Mouse (Mus musculus) adipocyte (in vitro differentiated cells): ENCODE data around the gene Gm38392.

Experiments used
- DNase-seq: peaks from one replicate; pipeline ENCODE4 v3.0.0-alpha.2; 2016; ENCODE audit warnings: low spot score

Gm38392 gene

DNA sequence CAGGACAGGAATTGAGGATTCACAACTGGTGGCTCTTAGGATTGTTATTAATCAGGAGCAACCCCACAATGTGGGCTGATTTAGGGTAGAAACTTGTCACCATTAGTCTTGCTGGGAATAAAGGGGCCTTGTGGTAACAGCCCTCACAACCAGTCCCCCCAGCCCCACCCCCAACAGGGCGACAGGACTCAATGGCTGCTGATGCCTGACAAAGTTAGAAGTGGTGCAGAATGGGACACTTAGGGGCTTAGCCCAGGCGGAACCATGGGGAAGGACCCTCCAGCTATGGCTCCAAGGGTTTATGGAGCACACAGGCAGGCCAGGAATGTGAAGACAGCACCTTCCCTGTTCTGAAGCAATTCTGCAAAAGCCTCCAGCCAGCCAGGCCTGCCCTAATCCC is 51.4 kb downstream of the Gm38392 start:
- no peak for DNase-seq

DNA sequence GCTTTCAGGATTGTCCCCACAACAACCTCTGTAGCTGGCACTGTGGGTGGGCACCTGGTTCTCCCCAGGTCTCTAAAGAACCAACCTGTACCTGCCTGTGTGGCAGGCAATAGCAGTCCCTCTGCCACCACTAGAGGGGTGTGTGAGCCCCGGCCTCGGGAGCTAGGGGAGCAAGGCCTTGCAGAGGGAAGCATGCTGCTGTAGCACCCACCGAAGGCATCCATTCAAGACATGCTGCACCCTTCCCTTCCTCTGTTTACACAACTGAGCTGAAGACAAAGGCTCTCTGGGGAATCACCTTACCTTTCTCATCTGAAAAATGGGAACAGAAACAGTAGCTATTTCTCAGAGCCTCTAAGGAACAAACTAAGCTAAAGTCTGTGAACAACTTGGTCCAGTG is 51.8 kb downstream of the Gm38392 start:
- no peak for DNase-seq

DNA sequence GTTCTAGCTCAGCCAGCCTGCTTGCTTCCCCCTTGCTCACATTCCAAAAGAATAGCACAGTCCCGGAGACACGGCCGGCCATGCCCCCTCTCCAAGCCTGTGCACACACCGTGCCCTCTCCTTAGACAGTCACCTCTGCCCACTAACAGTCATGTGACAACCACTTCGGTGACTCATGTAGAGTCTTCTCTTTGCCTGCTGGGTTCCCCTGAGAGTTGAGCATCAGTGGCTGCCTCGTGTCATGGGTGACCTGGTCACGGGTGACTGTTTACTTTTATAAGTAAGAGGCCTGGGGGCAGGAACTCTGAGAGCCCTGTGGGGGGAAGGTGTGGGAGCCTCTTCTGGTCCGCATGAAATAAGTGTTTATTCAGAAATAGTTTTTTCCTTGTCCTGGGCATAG is 53.0 kb downstream of the Gm38392 start:
- peak; percentile 53 for DNase-seq

DNA sequence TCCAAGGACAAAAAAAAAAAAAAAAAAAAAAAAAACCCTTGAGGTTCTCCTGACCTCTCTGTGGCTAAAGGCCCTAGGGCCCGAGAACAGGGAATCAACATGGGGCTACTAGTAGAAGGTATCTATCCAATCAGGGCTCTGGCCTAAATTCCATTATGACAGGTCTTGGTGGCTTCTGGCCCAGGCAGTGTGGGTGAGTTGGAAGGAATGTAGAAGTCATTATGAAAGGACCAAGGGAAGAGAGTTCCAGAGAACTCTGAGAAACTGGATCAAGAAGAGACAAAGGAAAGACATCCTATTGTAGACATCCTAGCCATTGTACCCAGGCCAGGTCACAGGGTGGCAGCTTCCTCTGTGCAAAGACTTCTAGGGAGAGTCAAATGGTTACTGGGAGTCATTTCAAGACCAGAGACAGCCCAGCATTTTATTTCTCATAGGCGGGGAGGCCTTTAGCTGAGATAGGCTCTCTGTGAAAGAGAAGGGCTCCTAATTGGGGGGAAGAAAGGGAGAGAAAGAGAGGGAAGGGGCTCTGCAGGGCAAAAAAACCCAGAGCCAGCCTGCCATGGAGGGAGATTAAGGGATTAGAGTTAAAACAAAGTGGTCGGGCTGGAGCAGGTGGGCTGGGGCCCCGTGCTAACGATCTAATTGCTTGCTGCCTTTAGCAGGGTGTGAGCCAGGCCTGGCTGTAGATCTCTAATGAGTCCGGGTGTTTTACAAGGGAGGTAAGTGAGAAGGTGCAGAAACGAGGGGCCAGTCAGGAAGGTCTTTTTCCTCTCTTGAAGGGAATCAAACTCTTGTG is 54.0 kb downstream of the Gm38392 start:
- DNase-seq = peak; percentile 40

DNA sequence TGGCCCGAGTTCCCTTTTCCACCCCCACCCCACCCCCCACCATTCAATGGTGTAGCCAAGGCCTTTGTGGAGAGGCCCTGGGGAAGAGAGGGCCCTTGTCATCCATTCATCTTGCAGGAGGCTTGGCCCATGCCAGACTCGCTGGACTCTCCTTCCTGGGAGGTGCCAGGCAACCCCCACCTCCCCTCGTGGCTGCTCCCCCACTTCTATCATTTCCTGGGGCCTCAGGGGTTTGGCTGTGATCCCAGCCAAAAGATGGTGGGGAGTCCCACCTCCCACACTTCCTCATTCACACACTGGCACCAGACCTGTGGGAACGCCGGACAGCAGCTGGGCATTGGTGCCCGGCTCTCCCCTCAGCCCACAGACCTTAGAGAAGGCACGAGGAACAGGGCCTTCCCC is 54.7 kb downstream of the Gm38392 start:
- DNase-seq = no peak

DNA sequence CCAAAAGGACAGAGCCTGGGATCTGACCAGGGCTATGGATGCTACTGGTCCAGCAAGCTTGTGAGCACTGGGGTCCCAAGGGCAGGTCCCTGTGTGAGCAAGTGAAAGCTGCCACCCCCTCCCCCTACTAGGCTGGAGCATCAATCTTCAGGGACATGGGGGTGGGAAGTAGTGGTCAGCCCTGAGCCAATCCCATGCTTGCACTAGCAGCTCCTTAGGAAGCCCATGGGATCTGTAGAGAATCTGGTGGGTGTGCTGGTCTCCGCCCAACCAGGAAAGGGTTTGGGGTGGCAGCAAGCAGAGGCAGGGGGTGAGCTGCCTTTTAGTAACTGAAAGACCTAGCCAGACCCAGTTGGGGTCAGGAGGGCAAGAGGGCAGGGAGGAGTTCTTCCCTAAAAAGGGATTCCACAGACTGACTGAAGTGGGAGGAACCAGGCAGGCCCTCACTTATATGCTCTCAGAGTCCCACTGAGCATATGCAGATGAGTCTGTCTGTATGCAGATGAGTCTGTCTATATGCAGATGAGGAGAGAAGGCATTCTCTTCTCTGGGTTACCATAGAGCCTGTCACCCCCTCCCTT is 55.9 kb downstream of the Gm38392 start:
- no peak for DNase-seq

DNA sequence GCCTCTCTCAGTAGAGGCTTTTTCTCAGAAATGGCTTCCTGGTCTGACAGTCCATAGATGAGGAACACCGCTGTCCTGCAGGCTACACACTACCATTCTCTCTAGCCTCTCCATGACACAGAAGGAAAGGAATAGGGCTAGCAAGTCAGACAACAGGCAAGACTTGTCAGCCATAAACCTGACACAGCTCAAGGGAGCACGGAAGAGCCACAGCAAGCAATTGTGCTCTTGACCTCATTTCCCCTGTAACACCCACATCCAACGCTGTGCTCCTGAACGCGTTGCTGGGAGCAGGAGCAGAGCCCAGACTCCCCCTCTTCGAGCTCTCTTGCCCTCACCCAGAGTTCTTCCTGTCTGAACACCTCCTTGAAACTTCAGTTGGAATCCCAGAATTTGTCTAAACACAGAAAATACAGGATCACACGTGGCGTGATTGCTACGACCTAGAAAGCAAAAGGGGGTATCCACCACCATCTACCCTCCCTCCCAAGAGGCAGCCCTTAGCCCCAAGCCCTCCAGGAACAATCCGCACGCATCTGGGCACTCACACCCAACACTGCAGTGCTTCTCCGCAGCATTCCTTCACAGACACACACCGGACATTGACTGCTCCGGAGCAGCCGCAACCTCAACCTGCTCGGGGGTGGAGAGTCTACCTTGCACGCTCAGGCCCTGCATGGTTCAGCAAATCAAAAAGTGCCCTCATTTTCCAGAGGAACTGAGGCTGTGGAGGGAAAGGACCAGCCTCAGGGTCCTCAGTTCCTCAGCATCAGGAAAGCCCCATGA is 56.6 kb downstream of the Gm38392 start:
- no peak for DNase-seq

DNA sequence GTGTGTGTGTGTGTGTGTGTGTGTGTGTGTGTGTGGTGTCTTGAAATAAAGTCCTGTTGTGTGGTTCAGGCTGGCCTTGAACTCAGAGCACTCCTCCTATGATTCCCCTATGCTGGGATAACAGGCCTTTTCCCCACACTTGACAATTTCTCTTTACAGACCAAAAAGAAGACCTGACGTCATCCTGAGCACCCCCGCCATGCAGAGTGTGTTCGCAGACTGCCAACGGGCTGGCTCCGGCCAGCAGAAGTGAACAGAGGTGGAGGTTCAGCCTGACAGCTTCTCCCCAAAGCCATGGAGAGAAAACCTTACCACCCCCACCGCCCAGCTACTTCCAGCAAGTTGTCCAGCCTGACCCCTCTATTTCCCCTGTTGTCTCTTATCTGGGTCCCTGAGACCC is 57.5 kb downstream of the Gm38392 start:
- no peak for DNase-seq

DNA sequence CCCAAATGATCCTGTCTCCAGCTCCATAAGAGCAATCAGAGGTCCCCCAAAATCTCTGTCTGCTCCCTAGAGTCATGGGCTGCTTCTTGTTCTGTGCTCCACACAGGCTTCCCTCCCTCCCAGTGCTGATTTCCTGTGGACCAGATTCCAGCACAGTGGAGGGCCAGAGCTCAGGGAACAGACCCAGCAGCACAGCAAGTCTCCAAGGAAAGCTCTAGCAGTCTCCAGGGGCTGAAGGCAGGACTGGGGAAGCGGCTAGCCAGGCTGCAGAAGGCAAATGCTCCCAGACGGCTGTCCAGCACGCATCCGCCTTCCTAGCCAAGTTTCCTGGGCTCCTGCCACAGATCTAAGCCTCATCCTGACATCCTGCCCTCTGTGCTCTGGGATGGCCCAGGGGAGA is 58.1 kb downstream of the Gm38392 start:
- no peak for DNase-seq

DNA sequence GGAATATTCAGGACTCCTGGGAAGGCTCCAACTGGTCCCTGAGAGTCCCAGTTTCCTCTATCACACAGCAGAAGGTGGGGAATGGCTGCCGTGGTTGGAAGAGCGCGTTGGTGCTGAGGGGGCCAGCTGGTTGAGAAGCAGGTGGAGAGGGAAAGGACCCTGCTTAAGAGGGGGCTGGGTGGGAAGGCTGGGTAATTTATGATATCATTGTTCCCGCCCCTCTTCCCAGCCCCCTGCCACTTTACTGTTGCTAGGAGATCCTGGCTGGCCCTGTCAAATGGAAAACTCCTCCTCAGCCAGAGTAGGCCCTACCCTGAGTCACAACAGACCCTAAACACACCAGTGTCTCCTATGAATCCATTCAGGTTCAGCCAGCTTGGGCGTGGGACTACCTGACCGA is 59.0 kb downstream of the Gm38392 start:
- no peak for DNase-seq

DNA sequence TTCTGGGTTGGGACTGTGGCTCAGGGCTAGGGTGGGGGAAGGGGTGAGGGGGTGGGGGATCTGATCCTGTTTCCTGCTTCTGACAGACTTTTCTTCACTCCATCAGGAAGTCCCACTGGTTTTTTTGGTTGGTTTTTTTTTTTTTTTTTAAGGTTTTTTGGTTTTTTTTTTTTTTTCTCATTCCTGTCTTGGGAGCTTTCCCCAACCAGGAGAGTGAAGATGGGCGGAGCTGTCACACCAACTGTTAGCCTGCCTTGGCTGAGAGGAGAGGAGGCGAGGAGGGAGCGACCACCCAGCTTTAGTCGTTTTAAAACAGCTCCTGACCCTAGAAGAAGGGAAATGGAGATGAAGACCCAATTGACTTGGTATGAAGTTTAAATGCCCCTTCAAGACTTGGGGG is 59.8 kb downstream of the Gm38392 start:
- no peak for DNase-seq

DNA sequence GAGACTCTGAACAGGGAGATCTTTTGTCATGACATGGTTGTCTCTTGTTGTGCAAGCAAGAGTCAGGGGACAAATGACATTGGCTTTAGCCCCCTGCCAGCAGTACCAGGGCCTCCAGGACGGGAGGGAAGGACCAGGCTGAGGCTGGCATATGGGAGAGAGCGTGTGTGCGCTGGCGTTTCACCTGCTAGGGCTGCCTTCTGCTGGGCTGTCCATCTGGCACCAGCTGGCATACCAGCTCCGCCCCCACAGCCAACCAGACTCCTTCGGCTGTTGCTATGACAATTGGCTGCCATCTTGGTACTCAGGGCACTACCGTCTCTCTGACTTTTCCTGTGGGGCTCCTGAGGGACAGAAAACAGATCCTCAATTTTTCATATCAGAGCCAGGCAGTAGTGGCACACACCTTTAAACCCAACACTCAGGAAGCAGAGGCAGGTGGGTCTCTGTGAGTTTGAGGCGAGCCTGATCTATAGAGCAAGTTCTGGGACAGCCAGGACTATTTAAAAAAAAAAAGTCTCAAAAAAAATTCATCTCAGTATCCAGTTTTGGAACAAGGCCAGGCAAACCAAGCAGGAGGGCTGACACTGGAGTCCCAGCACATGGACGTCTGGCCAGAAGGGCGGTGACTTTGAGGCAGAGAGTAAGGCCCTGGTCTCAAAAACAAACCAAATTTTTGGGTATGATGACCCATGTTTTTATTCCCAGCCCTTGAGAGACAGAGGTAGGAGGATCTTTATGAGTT is 60.7 kb downstream of the Gm38392 start:
- DNase-seq = no peak

DNA sequence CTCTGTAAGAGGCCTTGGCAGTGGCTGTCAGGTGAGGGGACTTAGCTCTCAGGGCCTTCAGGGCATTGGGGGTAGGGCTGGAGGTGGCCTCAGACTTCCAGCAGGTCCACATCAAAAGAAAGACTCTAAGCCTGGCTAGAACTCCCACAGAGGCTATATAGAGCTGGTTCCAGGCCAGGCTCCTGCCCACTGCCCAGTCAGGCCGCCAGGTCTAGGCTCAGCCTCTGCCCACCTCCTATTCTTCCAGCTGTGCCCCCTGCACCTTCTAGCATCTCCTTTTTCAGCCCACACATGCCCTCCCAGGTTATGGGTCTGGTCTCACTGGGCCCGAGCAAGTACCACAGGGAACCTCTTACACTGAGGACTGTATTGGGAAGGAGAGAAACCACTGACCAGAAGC is 62.1 kb downstream of the Gm38392 start:
- DNase-seq = no peak

DNA sequence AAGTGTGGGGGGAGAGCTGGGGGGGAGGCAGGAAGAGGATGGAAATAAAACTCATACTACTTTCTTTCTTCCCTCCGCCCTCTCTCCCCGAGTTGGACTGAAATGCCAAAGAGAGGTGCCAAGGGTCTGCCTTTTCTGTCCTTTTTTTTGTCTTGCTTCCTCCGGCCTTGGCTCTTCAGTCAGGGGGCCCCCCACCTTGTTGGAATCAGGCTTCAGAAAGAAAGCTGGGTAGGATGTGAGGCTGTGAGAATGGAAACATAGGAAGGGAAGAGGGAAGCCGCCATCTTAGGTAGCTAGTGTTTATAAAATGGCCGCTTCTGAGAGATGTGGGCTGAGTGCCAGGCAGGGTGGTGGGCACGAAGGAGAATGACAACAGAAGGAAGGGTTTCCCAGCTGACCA is 64.6 kb downstream of the Gm38392 start:
- no peak for DNase-seq

DNA sequence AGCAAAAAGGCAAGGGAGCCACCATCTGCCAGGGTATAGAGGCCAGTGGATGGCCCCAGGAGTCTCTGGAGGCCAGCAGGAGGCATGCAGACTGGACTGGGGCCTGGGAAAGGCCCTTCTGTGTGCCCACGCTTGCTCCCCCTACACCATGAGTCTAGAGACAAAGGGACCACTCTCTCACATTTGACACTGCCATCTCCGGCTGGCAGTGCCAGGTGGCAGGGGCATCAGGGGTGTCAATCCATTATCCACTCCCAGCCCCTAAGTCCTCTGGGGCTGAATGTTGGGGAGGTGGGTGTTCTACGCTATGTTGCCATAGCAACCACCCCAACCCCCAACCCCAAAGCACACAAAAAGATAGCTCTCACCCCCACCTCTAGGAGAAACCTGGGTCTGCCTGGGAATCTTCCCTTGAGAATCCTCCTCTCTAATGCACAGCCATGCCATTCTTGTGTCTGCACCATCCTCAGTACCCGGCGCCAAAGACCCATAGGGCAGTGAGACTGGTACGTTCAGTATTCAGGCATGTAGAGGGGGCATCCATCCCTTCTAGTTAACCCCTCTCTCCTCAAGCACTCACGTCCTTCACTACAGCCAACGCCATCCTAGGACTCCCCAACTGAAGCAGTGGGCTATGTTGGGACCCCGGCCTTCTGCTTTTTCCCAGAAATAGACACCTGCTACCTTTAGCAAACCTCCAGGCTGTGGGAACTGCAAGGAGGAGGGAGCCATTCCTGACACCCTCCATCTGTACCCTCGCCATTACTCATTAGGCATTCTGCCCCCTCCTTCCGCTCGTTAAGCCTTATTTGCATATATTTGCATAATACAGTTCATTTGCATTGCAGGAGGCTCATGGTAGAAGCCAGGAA is 65.3 kb downstream of the Gm38392 start:
- no peak for DNase-seq

DNA sequence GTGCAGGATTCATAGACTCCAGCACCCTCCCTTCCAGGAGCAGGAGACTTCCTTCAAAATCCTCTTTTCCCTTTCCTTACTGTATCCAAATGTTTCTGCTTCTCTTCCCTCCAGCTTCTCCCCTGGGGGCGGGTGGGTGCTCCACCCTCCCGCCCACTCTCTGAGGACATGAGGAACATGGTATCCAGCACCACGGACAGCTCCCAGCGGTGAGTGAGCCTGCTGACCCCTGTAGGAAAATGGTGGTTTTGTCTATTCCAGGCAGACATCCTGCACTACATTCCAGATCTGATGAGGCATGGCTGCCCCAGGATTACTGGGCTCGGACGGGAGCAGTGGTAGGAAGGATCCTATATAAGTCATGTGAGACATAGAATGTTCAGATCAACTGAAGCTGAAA is 66.2 kb downstream of the Gm38392 start:
- DNase-seq = peak; percentile 86

DNA sequence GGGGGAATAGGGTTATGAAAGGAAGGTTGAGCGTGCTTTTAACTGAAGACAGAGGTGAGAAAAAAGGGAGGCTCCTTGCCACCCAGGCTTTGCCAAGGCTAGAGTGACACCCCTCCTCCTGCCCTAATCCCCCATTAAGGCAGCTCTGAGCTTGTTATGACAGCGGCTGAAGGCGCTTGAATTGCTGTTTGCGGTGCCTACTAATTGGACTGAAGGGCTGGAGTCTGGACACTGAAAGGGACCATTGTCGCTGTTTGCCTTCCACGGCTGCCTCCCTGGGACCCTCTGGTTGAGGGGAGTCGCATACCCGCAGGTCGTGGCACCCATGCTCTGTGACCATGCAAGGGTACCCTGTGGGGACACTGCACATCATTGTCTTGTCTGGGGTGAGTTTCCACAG is 67.1 kb downstream of the Gm38392 start:
- DNase-seq = no peak

DNA sequence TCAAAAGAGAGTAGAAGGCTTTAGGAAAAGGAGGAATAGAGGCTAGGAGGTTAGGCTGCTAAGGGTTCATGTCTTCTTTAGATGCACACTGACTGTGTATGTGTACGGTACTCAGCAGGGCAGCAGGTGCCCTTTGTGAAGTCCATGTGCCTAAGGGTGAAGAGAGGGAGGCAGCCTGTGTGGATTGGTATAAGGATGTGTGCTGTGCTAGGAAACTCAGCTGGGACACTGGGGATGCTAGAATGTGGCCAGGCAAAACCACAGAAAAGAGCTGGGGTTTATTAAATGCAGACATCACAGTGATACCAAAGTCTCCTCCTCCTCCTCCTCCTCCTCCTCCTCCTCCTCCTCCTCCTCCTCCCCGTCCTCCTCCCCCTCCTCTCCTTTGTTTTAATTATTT is 69.3 kb downstream of the Gm38392 start:
- no peak for DNase-seq

DNA sequence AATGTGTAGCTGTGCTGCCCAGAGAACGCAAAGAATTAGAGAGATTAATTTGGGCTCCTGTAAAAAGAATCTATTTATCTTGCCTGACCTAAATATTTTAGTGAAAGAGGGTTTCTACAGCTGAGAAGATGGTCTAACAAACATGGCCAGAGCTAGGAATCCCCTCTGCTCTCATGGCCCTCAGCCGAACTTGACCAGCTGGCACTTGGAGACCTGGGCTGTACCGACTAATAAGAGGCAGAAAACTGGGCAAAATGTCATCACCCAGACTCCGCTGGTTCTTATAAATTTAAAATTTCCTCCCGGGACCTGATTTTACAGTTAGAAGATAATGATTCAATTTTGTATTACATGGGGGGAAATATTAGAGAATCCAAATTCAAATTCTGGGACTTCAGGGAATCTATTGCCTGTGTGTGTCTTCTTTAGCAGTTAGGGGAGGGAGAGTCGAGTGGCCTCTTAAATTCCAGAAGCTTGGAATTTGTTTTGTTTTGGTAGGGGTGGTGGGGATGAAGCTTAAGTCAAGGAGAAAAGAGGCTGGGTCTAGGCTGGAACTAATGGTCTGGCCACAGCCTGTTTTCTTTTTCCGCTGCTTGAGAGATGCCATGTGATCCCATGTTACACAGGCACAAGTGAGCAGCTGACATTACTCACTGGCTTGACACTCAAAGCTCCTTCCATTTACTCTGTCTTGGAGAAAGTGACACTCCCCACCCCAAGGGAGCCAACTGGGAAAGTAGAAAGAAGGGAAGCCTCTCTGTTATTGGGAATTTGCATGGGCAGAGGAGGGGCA is 70.3 kb downstream of the Gm38392 start:
- DNase-seq = peak; percentile 64

DNA sequence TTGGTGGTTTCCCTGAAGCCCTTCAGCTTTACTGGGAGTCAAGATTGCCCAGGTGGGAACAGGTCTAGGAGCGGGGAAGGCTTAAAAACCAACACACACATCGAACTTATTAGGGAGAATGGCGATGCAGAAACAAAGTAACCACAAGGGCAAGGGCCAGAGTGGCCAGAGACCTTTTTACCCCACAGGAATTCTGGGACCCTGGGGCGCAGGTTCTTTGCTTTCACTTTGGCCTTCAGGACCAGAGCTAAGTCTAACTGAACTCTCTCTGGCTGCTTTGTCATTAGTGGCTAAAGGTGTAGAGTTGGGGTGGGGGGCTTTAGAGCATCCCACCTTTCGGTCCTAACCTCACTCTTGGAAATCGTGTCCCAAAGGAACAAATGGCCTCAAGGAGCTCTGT is 70.9 kb downstream of the Gm38392 start:
- no peak for DNase-seq

DNA sequence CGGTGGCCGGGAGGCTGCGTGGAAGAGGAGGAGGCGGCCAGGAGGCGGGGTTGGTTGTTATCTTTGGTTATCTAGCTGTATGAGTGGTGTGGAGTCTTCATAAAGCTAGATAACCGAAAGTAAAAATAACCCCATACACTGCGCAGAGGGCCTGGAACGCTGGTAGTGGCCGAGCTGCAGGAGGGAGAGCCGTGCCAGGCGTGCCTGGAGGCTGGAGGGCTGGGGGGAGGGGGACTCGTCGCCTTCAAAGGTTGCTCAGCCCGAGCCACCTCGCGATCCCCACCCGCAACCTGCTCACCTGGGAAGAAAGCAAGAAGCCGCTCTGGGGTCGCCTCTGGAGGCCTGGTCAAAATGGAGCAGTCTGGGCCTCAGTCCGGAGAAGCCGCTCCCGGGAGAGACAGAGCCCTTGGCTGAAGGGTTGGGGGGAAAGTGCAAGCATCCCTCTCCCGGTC is 71.4 kb downstream of the Gm38392 start:
- DNase-seq = no peak
